22 mouse cellular contexts compared by ENCODE assay signal in genomic region chr7:4675200-4675599, GRCm38 (mm10). TPM values are rescaled to one million over a fixed set of nuclear protein-coding genes. Genes with fewer than 3 reads are reported as not detected.
"Had no signal": no experiment of that assay in that cellular context is flagged by ENCODE, and none has a peak within 500 bp of the region (broad histone marks: within the 10 kb centered on the region; RNA-seq: fewer than 3 reads in every experiment).

No protein-coding gene starts in this region.

- DNase-seq: kidney, adult 8-10 months; kidney, postnatal 36 days; layer of hippocampus, adult 9-11 months; layer of hippocampus, postnatal 36 days; lung, embryonic 14.5 days; lung, postnatal 10 days; lung, postnatal 4 days; midbrain, embryonic 14.5 days; right cerebral cortex, postnatal 4 days; spleen, adult 18-20 months; thymus, adult 18-20 months; thymus, postnatal 36 days had no signal

- H3K4me3 ChIP-seq: limb, embryonic 15.5 days; liver, embryonic 15.5 days; midbrain, embryonic 10.5 days; myocyte; neural tube, embryonic 12.5 days had no signal

- H3K4me2 ChIP-seq: limb, embryonic 15.5 days; liver, embryonic 15.5 days; lung, embryonic 14.5 days; neural tube, embryonic 12.5 days had no signal

- H3K9me3 ChIP-seq: limb, embryonic 15.5 days; liver, embryonic 15.5 days; midbrain, embryonic 10.5 days; neural tube, embryonic 12.5 days had no signal

- H3K27ac ChIP-seq: kidney, postnatal 0 days; limb, embryonic 15.5 days; midbrain, embryonic 10.5 days; neural tube, embryonic 12.5 days had no signal

- H3K4me1 ChIP-seq: limb, embryonic 15.5 days; midbrain, embryonic 10.5 days; neural tube, embryonic 12.5 days had no signal

- H3K9ac ChIP-seq: limb, embryonic 15.5 days; liver, embryonic 15.5 days; lung, embryonic 14.5 days; neural tube, embryonic 12.5 days had no signal

- H3K27me3 ChIP-seq: limb, embryonic 15.5 days; liver, embryonic 15.5 days; neural tube, embryonic 12.5 days had no signal

RNA-seq across cellular contexts. Expression of gene Brsk1, which starts 15.2 kb away (rescaled TPM):
- total RNA-seq: megakaryocyte, adult 5-6 weeks; neutrophil, adult 5-6 weeks had no signal

RNA-seq across cellular contexts. Expression of gene Tmem150b, which starts 49.8 kb away (rescaled TPM):
- total RNA-seq: left cerebral cortex, postnatal 25 days had no signal
- polyA plus RNA-seq: inflammation-experienced regulatory T-cells, adult 6 months; lung, embryonic 14.5 days had no signal
